Mouse (Mus musculus) retina, embryonic 14.5 days (tissue): ENCODE measurements around the gene Sec14l1.

Experiments
- DNase-seq: peaks from one replicate; pipeline ENCODE4 v3.0.0-alpha.2; 2015; ENCODE audit warnings: low spot score

The Sec14l1 gene

DNA sequence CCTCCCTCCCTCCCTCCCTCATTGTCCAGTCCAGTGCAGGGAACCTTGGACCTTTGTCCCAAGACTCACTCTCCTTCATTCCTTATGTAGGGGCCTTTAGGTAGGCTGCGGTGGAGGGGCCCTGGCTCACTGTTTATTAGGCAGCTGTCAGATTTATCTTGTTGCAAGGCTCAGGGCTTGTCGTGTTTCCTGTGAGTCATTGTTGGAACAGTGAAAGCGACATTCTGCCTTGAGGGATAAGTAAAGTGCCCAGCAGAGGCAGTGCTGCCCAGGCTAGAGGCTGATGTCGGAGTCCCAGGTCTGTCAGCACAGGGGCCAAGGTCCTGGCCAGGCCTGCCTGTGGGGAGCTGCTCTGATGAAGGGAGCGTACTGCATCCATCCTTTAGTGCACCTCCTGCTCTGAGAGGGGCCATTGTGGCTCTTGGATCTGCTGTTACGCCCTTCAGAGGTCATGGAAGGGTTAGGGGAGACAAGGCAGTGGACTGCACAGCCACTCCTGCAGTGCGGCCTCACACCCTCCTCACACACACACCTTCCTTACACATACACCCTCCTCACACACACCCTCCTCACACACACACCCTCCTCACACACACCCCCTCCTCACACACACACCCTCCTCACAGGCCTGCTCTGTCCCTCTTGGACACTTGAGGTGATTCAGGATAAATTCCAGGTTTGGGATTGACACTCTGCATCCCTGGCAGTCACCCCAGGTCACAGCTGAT lies 39.3 kb downstream of the Sec14l1 start:
- DNase-seq, result no peak

DNA sequence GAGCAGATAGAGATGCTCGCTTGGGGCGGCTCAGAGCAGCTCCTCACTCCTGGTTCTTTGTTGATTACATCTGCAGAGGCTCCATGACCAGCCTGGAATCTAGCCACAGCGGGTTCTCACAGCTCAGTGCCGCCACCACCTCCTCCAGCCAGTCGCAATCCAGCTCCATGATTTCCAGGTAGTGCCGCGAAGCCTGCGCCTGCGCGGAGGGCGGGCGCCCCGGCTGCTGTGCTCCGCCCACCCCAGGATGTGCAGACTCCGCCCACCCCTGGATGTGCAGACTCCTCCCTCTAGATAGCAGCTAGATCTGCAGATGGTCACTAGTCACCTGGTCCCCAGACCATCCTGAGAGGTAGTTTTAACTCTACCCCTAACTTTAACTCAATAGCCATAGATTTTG lies 41.8 kb downstream of the Sec14l1 start:
- peak; percentile 73 for DNase-seq

DNA sequence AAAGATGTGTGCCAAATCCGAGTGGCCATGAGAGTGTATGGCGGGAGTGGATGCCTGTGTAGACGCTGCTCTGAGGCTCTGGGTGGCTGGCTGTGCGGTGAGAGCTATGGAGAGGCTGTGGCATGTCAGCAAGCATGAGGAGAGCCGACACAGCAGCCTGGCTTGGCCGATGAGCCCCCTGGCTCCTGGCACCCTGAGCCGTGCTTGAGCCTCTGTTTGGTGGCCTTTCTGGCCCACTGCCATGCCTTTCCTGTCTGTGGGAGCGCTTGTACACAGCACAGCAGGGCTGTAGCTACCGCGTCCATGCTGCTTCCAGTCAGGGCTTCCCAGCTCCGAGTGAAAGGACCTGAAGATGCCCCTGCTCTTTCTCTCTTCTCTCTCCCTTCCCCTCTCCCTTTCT lies 43.4 kb downstream of the Sec14l1 start:
- DNase-seq, result no peak

DNA sequence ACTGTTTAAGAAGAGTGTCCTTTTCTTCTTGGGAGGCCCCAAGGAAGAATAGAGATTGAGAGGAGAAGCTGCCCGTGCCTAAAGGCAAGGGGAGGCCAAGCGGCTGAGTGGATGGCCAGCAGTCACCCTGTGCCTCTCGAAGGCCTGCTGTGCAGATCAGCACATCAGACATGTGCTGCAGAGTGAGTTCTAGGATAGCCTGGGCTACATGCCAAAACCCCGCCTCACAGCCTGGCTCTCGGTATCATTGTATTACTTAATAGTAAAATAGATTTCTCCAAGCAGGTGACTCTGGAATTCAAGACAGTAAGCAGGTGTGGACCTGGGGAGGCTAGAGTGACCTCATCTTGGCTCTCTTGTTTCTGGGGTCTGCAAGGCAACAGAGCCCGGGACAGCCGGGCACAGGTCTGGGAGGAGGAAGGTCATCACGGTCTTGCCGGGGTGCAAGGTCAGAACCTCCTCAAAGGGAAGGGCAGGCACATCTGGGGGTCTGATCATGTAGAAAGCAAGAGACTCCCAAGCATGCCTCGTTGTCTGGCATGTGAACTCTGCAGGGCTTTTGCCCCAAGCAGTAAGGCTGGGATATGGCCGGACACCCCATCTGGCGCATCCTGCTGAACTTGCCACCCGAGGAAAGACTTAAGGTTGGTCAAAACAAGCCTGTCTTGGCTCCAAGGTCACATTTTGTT lies 44.4 kb downstream of the Sec14l1 start:
- DNase-seq, result no peak

- DNase-seq, result no peak
Measured at GRCm38 (mm10) chr11:117159946-117160307, 45.0 kb downstream of the Sec14l1 start.

GRCm38 (mm10) chr11:117160791-117161190 lies 45.8 kb downstream of the Sec14l1 start:
- no peak for DNase-seq

DNA sequence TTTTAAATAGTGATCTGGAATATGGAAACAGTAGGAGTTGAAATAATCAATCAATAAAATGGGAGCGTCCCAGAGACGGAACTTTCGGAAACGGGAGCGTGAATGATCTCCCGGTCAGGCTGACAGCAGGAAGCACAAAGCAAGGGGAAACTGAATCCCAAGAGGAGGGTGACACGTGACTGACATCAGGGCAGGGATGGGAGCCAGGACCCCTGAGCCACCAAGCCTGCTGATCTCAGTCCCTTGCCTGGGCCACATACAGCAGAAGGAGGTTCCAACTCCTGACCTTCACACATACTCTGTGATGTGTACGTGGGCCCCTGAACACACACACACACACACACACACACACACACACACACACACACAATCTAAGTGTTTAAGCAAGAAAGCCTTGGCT lies 46.6 kb downstream of the Sec14l1 start:
- DNase-seq, result no peak

DNA sequence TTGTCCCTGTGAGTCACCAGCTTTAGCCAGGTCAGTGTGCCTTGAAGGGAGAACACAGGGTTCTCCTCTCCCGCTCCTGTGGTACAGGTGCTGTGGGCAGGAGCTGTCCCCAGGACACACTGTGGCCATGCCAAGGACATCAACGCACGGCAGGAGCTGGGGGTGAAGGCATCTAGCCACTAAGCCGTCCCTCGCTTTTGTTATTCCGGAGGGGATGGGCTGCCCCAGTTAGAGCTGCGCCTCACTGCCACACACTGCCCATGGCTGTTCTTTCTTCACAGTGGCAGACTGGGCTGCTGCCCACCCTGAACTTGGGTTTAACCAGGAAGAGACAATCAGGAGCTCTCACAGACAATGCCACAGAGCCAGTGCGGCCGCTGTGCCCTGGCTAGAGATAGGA lies 48.1 kb downstream of the Sec14l1 start:
- no peak for DNase-seq

DNA sequence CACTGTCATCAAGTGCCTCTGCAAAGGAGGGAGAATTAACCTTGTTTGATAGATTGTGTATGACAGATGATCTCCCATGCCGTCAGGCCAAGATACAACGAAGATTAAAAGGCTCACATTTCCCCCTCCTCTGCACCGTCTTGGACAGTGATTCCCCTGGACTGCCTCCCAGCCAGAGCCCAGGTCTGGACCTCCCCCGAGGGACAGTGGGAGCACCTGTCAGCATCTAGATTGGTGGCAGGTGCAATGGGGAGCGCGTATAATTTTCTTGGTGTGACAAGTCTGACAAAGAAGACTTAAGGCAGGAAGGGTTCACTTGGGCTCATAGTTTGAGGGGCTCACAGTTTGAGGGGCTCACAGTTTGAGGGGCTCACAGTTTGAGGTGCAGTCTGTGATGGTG lies 48.8 kb downstream of the Sec14l1 start:
- DNase-seq, result no peak

GRCm38 (mm10) chr11:117168278-117169087 lies 53.5 kb downstream of the Sec14l1 start:
- DNase-seq, result no peak

DNA sequence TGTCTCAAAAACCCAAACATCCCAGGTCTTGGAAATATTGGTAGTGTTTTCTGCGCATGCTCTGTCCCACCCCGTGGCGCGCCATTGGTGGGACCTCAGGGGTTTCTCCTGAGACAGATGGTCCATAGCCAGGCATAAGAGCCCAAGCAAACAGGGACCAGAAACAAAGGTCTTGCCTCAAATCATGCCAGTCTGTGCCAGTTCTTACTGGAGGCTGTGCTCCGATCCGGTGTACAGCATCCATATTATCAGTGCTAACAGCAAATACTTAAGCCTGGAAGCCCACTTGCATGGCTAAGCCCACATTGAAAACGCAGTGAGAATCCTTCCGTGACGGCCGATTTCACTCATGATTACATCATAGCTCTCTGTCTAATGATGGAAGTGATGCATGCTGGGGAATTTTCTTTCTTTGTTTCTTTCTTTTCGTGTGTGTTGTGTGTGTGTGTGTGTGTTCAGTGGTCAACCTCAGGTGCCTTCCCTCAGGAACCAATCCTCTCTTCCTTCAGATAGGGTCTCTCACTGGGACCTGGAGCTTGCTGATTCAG lies 54.2 kb downstream of the Sec14l1 start:
- DNase-seq, result no peak

GRCm38 (mm10) chr11:117169801-117170565 lies 55.0 kb downstream of the Sec14l1 start:
- DNase-seq, result no peak

DNA sequence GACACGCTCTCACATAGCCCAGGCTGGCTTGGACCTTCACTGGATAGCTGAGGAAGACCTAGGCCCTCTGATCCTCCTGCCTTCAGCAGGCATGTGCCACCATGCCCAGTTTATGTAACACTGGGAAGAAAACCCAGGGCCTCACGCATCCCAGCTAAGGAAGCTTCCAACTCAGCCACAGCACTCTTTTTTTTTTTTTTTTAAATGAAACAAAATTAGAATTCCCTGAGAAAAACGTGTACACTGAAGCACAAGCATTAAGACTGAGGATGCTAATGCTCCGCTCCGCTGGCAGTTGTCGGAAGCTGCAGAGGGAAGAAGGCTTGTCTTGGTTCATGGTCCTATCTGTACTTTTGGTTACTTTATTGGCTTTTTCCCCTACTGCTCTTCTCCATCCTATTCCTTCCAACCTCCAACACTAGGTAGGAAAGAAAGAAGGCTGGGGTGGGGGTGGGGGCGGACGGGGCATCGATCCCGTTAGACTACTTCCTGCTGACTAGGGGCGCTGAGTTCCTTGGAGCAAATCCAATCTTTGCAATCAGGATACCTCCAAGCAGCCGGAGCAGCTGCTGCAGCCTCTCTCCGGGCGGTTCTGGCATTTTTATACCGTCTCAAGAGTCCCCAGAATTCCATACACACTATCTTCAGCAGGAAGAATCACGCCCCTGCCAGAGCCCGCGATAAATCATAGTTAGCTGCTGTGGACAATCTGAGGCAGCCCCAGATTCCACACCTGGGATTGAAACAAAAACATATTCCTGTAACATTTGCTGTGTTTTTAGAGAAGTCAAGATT lies 59.3 kb downstream of the Sec14l1 start:
- no peak for DNase-seq

DNA sequence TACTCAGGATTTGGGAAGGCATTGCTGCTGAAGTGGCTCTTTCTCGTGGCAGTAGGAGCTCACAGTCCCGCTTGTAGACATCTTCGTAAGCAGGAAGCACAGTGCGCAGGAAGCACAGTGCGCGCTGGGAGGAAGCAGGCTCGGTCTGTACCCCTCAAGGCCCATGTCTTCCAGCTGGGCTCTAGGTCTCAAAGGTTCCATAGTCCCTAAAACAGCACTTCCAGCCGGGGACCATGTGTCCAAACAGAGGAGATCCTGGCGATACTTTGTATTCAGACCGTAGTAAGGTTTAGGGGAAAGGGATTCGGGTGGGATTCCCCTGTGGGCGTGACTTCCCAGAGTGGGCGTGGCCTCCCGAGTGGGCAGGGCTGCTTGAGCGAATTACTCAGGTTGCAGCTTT lies 60.0 kb downstream of the Sec14l1 start:
- DNase-seq, result no peak

DNA sequence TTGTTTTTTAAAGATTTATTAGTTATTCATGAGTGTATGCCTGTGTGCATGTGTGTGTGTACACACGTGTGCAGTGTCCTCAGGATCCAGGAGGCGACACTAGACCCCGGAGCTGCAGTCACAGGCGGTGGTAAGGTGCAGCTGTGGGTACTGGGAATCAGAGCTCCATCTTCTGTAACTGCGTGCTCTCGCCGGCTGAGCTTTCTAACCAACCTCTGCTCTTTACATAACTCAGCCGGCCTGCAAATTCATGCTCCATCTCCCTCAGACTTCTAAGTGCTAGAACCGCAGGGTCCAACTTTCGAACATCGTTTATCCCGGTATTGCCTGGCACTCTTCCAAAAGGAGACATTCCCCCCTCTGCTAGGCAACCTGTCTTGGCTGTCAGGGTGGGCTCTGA lies 60.5 kb downstream of the Sec14l1 start:
- no peak for DNase-seq

GRCm38 (mm10) chr11:117176304-117176703 lies 61.3 kb downstream of the Sec14l1 start:
- DNase-seq, result peak; percentile 74

DNA sequence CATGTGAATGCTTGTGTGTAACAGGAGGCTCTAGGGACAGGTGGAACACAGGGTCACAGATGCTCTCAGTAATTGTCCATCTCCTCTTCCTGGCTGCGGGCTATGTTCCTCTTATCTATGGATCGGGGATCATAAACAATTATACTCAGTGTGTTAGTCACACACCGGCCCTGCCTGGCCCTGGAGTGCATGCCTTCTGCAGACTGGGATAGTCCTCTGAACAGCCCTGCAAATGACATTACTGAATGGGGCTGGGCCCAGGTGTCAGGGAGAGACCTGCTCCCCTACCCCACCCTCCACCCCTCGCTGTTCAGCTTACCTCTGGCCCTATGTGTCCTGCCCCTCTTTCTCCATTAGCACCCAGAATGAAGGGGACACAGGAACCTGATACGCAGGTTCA lies 61.9 kb downstream of the Sec14l1 start:
- DNase-seq, result no peak

GRCm38 (mm10) chr11:117177303-117177979 lies 62.5 kb downstream of the Sec14l1 start:
- DNase-seq, result peak; percentile 91

- DNase-seq, result no peak
Measured at GRCm38 (mm10) chr11:117179902-117180301, 64.9 kb downstream of the Sec14l1 start.

- DNase-seq, result no peak
Measured at GRCm38 (mm10) chr11:117182808-117183207, 67.8 kb downstream of the Sec14l1 start.

DNA sequence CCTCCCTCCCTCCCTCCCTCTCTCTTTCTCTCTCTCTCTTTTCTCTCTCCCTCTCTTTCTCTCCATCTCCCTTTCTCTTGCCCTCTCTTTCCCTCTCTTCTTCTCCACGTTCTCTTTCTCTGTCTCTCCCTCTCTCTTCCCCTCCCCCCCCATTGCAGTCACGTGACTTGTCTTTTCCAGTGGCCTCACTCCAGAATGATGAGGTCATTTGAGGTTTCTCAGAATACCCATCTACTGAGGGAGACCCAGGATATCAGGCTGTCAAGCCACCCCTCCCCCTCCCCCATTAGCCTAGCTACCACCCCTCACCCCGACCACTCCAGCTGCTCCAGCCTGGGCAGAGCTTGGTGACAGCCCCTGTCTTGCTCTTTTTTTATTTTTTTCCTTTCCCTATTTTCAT lies 68.3 kb downstream of the Sec14l1 start:
- no peak for DNase-seq
